Mouse (Mus musculus): Measurements from ENCODE around the gene Ikzf3. TPM values are rescaled to one million over a fixed set of nuclear protein-coding genes. Genes with fewer than 3 reads are reported as not detected.

Gene Ikzf3
- 0.21 and 0.30 TPM in 2 replicates for polyA plus RNA-seq (2015; fragmentation: Nextera tagmentation; extraction: Ambion mirVana)

DNA sequence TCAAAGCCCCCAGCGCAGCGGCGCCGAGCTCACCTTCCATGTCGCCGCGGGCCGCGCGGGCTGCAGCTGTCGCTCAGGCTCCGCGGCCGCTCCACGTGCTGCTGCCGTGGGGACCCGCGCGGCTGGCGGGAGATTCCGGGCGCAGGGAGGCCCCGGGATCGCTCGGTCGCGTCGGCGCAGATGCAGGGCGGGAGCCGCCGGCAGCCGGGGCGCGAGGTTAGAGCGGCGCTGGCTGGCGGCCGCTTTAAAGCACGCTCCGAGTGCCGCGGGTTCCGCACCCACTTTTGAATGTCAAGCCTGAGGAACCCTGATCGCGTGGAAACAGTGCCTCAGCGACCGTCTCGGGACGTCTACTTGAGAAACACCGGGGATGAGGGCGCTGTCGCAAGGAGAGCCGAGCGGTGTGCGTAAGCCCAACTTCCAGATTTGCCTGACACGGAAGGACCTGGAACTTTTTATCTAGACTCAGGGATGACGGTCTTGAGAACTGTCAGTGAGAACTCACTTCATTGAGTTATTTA, at the start of gene Ikzf3:
Gene Ikzf3, minus strand, starts transcription at position 321 of the 521 bp plus-strand sequence.

DNA sequence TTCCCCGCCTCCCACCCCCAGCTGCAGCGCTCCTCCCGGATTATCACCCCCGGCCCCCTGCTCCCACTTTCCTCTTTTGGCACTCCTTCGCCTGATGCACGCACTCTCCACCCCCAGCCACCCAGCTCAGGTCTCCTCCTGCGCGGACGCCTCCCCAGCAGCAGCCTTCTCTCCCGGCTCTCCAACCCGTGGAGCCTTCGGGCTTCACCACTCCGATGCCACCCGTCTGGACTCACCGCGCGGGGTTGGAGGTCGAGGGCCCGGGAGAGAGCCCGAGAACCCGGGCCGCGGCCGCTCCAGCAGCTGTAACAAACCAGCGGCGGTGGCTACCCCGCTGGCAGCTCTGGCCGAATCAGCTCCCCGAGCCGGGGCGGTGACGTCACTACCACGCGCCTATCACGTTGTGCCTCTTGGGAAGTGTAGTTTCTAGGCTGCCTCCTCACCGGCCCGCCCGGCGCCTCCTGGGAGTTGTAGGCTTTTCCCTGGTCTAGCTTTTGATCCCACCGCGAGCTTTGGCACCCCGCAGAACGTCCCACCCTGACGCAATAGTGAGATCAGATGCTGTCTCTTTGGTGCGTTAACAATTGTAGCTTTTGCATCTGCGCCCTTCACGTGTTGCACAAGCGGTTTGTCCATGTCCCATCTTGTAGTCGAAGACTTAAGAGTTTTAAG, 41.2 kb upstream of the Ikzf3 start, which contains the start of gene Ormdl3:
Gene Ormdl3, minus strand, starts transcription at position 477 of the 672 bp plus-strand sequence.

DNA sequence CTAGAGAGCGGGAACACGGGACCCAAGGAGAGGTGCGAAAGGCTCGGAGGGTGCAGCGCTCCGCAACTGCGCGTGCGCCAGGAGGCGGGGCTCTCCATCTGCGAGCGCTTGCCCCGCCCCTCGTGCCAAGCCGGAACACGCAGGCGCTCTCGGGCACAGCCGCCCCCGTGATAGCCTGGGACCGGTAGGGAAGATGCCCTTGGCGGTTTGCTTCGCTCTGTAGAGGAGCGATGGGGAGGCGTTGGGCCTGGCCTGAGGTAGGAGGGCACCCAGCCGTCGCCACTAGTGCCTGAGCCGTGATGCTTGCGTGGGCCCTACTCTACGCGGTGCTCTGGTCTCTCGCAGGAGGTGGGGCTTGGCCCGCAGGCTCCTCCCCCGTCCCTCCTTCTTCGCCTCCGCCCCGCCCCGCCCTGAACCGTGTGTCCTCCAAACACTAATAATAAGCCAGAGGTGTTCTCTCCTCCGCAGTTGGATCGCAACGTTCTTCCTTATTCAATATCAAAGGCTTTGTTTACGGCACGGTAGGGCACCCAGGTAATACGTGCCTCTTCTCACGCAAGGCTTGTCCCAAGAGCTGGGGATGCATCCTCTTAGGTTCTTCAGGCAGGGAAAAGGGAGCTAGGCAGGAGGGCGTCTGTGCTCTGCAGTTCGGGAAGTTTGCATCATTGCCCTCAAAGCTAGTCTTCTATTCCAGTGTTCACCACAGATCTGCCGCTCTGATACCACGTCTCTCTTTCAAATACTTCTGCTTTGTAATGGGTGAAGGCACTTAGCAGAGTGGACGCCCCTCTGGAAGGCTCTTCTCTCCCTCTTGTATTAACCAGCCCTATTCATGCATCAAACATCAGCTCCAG, 5.4 kb upstream of the Ikzf3 start, which contains the start of gene Zpbp2:
Gene Zpbp2, plus strand, starts transcription at position 123 of the 854 bp plus-strand sequence.

DNA sequence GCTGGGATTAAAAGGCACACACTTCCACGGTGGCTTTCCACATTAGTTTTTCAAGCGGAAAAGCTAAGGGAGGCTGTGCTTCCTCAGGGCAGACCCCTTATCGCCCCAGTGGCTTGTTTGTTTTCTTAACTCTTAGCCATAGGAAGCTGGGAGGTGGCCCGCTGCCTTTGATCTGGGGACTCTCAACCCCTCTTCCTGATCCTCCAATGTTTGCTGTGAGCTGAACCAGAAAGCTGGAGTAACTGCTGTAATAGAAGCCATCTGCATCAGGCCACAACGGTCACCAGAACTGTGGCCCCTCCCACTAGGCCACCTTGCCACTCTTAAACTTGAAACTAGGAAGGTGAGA, 99.6 kb downstream of the Ikzf3 start, which contains the start of gene Grb7:
Gene Grb7, plus strand, starts transcription at position 182 of the 349 bp plus-strand sequence.

DNA sequence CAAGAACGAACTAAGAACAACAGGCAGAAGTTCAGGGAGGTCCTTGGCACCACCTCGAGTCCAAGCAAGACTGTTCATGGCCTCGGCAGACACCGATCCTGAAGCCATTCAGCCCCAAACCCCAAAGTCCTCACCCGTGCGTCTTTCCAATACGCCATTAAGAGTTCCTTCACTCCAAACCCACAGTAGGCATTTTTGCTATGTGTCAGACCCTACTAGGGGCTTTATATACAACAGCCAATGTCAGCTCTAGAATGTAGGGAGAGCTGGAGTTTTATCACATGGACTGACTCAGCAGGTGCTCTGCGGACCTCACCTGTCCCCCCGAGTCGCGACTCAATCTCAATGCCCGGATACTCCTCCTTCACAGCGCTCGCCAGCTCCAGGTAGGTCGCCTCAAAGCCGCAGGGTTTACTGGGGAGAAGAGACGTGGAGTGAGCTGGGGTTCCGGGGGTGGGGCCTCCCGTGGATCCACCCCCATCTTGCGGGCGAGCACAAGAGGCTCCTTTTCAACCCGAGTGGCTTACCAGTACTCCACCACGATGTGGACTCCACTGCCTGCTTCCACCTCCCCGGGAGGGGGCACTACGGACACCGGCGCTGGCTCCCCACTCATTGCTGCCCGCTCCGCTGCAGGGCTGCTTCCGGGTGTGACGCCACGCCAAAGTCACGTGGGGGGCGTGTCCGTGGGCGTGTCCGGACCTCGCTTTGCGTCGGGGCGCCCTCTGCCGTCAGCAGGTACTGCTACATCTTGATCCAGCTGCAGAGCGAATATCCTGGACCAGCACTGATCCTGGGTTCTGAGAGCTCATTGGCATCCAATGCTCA, 107.3 kb downstream of the Ikzf3 start, which contains the start of gene Mien1:
Gene Mien1, minus strand, starts transcription at position 661 of the 828 bp plus-strand sequence.

Other genes with a start within 250 kb of the Ikzf3 start
- gene Neurod2, start 216.4 kb downstream of the Ikzf3 start, polyA plus RNA-seq (2015; fragmentation: Nextera tagmentation; extraction: Ambion mirVana) = not detected in 2 replicates
- gene Ppp1r1b, start 197.6 kb downstream of the Ikzf3 start, polyA plus RNA-seq (2015; fragmentation: Nextera tagmentation; extraction: Ambion mirVana) = 1.2 and 1.9 TPM in 2 replicates
- 22.2 and 33.2 TPM in 2 replicates for gene Stard3, start 187.7 kb downstream of the Ikzf3 start, polyA plus RNA-seq (2015; fragmentation: Nextera tagmentation; extraction: Ambion mirVana)
- gene Tcap, start 162.2 kb downstream of the Ikzf3 start, polyA plus RNA-seq (2015; fragmentation: Nextera tagmentation; extraction: Ambion mirVana) = 0.84 and 3.6 TPM in 2 replicates
- 221 and 533 TPM in 2 replicates for gene Pnmt, start 159.6 kb downstream of the Ikzf3 start, polyA plus RNA-seq (2015; fragmentation: Nextera tagmentation; extraction: Ambion mirVana)
- gene Pgap3, start 145.5 kb downstream of the Ikzf3 start, polyA plus RNA-seq (2015; fragmentation: Nextera tagmentation; extraction: Ambion mirVana) = 5.1 and 7.3 TPM in 2 replicates
- 8.3 and 12.0 TPM in 2 replicates for gene Erbb2, start 133.6 kb downstream of the Ikzf3 start, polyA plus RNA-seq (2015; fragmentation: Nextera tagmentation; extraction: Ambion mirVana)
- gene Mien1, start 107.0 kb downstream of the Ikzf3 start, polyA plus RNA-seq (2015; fragmentation: Nextera tagmentation; extraction: Ambion mirVana) = 163 and 178 TPM in 2 replicates
- gene Grb7, start 99.6 kb downstream of the Ikzf3 start, polyA plus RNA-seq (2015; fragmentation: Nextera tagmentation; extraction: Ambion mirVana) = 1.3 and 3.3 TPM in 2 replicates
- 0.66 and 1.1 TPM in 2 replicates for gene Zpbp2, start 5.1 kb upstream of the Ikzf3 start, polyA plus RNA-seq (2015; fragmentation: Nextera tagmentation; extraction: Ambion mirVana)
- gene Ormdl3, start 41.3 kb upstream of the Ikzf3 start, polyA plus RNA-seq (2015; fragmentation: Nextera tagmentation; extraction: Ambion mirVana) = 55.8 and 86.2 TPM in 2 replicates
- not detected in 2 replicates for gene Lrrc3c, start 52.3 kb upstream of the Ikzf3 start, polyA plus RNA-seq (2015; fragmentation: Nextera tagmentation; extraction: Ambion mirVana)
- 0.52 and 0.90 TPM in 2 replicates for gene Gm12355, start 79.6 kb upstream of the Ikzf3 start, polyA plus RNA-seq (2015; fragmentation: Nextera tagmentation; extraction: Ambion mirVana)
- not detected in 2 replicates for gene Gsdma3, start 80.3 kb upstream of the Ikzf3 start, polyA plus RNA-seq (2015; fragmentation: Nextera tagmentation; extraction: Ambion mirVana)
- gene Gsdma2, start 100.7 kb upstream of the Ikzf3 start, polyA plus RNA-seq (2015; fragmentation: Nextera tagmentation; extraction: Ambion mirVana) = 0.25 TPM in 1 of 2 replicates, not detected in the other
- 0.14 TPM in 1 of 2 replicates, not detected in the other for gene Gsdma, start 118.3 kb upstream of the Ikzf3 start, polyA plus RNA-seq (2015; fragmentation: Nextera tagmentation; extraction: Ambion mirVana)
- gene Psmd3, start 136.5 kb upstream of the Ikzf3 start, polyA plus RNA-seq (2015; fragmentation: Nextera tagmentation; extraction: Ambion mirVana) = 100 and 141 TPM in 2 replicates
- gene Csf3, start 155.2 kb upstream of the Ikzf3 start, polyA plus RNA-seq (2015; fragmentation: Nextera tagmentation; extraction: Ambion mirVana) = 0.22 TPM in 1 of 2 replicates, not detected in the other
- 18.5 and 26.8 TPM in 2 replicates for gene Med24, start 183.4 kb upstream of the Ikzf3 start, polyA plus RNA-seq (2015; fragmentation: Nextera tagmentation; extraction: Ambion mirVana)
- 31.4 and 43.5 TPM in 2 replicates for gene Thra, start 194.6 kb upstream of the Ikzf3 start, polyA plus RNA-seq (2015; fragmentation: Nextera tagmentation; extraction: Ambion mirVana)
- 27.2 and 64.4 TPM in 2 replicates for gene Nr1d1, start 229.3 kb upstream of the Ikzf3 start, polyA plus RNA-seq (2015; fragmentation: Nextera tagmentation; extraction: Ambion mirVana)
- 17.3 and 19.8 TPM in 2 replicates for gene Msl1, start 249.5 kb upstream of the Ikzf3 start, polyA plus RNA-seq (2015; fragmentation: Nextera tagmentation; extraction: Ambion mirVana)

Data from adrenal gland, postnatal 0 days (tissue).